Mouse (Mus musculus) MEL (cell line): Measurements from ENCODE around the gene Eif1b.

Experiments
- MAFK ChIP-seq: IDR thresholded peaks from 2 replicates; pipeline ENCODE4 v1.6.1; 2011; ENCODE audit warnings: low read depth, mild to moderate bottlenecking, low read length, improper control_type of control experiment, borderline replicate concordance
- POLR2AphosphoS5 ChIP-seq: IDR thresholded peaks from 2 replicates; pipeline ENCODE4 v1.6.1; 2012; ENCODE audit warnings: low read depth, borderline replicate concordance, mild to moderate bottlenecking, inconsistent platforms, low read length, moderate library complexity, mixed read lengths

- TF ChIP-seq POLR2AphosphoS5 (no peak), MAFK (no peak)
Observed at GRCm38 (mm10) chr9:120492010-120492399, at the start of gene Eif1b.
